Mouse (Mus musculus) liver, embryonic 14.5 days (tissue): ENCODE results near the gene Fgd6.

ENCODE experiments used
- CTCF ChIP-seq: IDR thresholded peaks from 2 replicates; pipeline ENCODE4 v1.5.1; 2016; ENCODE audit warnings: antibody characterized with exemption, low read depth, control low read depth
- EP300 ChIP-seq: IDR thresholded peaks from 2 replicates; pipeline ENCODE4 v1.6.1; 2016; ENCODE audit warnings: antibody characterized with exemption, low read depth

GRCm38 (mm10) chr10:94105498-94105897 lies 69.7 kb downstream of the Fgd6 start:
- TF ChIP-seq CTCF (no peak), EP300 (no peak)
